In genomic region chr11:67051676-67052320, GRCm38 (mm10) we compare ENCODE assay signal across 9 mouse cellular contexts. TPM values are rescaled to one million over a fixed set of nuclear protein-coding genes. Genes with fewer than 3 reads are reported as not detected.
A peak's percentile ranks its signal among the peaks of the same experiment; 100 is the strongest.
DNase-seq lines count a peak whose midpoint lies in the region; ATAC-seq and TF ChIP-seq lines count a peak whose summit lies in the region.
"Had no signal": no experiment of that assay in that cellular context is flagged by ENCODE, and none has a peak within 500 bp of the region (broad histone marks: within the 10 kb centered on the region; RNA-seq: fewer than 3 reads in every experiment).

No protein-coding gene starts in this region.

- peak overlapping the region; percentile 85 for H3K4me3 ChIP-seq in lung, postnatal 0 days (ENCODE audit: low read depth, low read length)
- peak overlapping the region; percentile 99 for H3K4me3 ChIP-seq in embryonic facial prominence, embryonic 14.5 days (ENCODE audit: low read depth, low read length)
- H3K4me3 ChIP-seq in kidney, embryonic 15.5 days (replicated peaks): peak overlapping the region; percentile 100
- H3K4me3 ChIP-seq in myocyte: peak overlapping the region; percentile 92

- peak overlapping the region; percentile 85 for H3K27ac ChIP-seq in lung, postnatal 0 days (ENCODE audit: low read length)
- peak overlapping the region; percentile 81 for H3K27ac ChIP-seq in embryonic facial prominence, embryonic 14.5 days (replicated peaks; ENCODE audit: low read depth, low read length)
- H3K27ac ChIP-seq in kidney, embryonic 15.5 days: peak overlapping the region; percentile 91

- no peak for ATAC-seq in lung, postnatal 0 days
- peak; percentile 17; the same call in 1 of the 2 replicates for ATAC-seq in embryonic facial prominence, embryonic 14.5 days (ENCODE audit: low read depth)
- peak; percentile 33; the same call in 1 of the 2 replicates for ATAC-seq in kidney, embryonic 15.5 days (replicated peaks; ENCODE audit: low FRiP score)

- H3ac ChIP-seq in myocyte (ENCODE audit: control insufficient read depth, insufficient read length): peak overlapping the region; percentile 38

- no peaks in the 10 kb centered on the region for H3K9me3 ChIP-seq in lung, postnatal 0 days (ENCODE audit: low read length)
- no peaks in the 10 kb centered on the region for H3K9me3 ChIP-seq in embryonic facial prominence, embryonic 14.5 days (ENCODE audit: control insufficient read depth, low read length)
- no peaks in the 10 kb centered on the region for H3K9me3 ChIP-seq in kidney, embryonic 15.5 days (replicated peaks)

- TF ChIP-seq CTCF in lung, postnatal 0 days (IDR thresholded peaks at IDR 0.05): no peak

- peak overlapping the region; percentile 64 for H3K9ac ChIP-seq in lung, postnatal 0 days (replicated peaks; ENCODE audit: low read depth)
- H3K9ac ChIP-seq in embryonic facial prominence, embryonic 14.5 days (ENCODE audit: low read depth, low read length): peak overlapping the region; percentile 87
- H3K9ac ChIP-seq in kidney, embryonic 15.5 days: peak overlapping the region; percentile 94

- TF ChIP-seq POLR2A in myocyte (IDR thresholded peaks at IDR 0.05; ENCODE audit: insufficient read length, low read depth): no peak

- peaks cover 4% of the 10 kb centered on the region; the same call in 1 of the 2 replicates for H3K4me1 ChIP-seq in lung, postnatal 0 days (ENCODE audit: insufficient read depth, low read depth, low read length)
- H3K4me1 ChIP-seq in embryonic facial prominence, embryonic 14.5 days (ENCODE audit: control insufficient read depth, insufficient read depth, low read length): peaks cover 12% of the 10 kb centered on the region
- peaks cover 15% of the 10 kb centered on the region for H3K4me1 ChIP-seq in kidney, embryonic 15.5 days

- peaks cover 36% of the 10 kb centered on the region for H3K79me2 ChIP-seq in myocyte (ENCODE audit: control insufficient read depth, insufficient read depth)

- peak overlapping the region; percentile 74 for H3K4me2 ChIP-seq in lung, postnatal 0 days (replicated peaks; ENCODE audit: low read depth, low read length)
- H3K4me2 ChIP-seq in embryonic facial prominence, embryonic 14.5 days (ENCODE audit: low read depth, low read length): peak overlapping the region; percentile 69
- H3K4me2 ChIP-seq in kidney, embryonic 15.5 days: peak overlapping the region; percentile 69
- peak overlapping the region; percentile 82 for H3K4me2 ChIP-seq in myocyte (ENCODE audit: low read depth)

- no peaks in the 10 kb centered on the region for H3K27me3 ChIP-seq in lung, postnatal 0 days (replicated peaks; ENCODE audit: insufficient read depth, low read length)
- no peaks in the 10 kb centered on the region for H3K27me3 ChIP-seq in embryonic facial prominence, embryonic 14.5 days (replicated peaks; ENCODE audit: control insufficient read depth, insufficient read depth, low read length)
- no peaks in the 10 kb centered on the region for H3K27me3 ChIP-seq in kidney, embryonic 15.5 days
- H3K27me3 ChIP-seq in myocyte (ENCODE audit: control insufficient read depth, insufficient read depth, insufficient read length): no peaks in the 10 kb centered on the region

- peaks cover 12% of the 10 kb centered on the region; the same call in 1 of the 2 replicates for H3K36me3 ChIP-seq in lung, postnatal 0 days (ENCODE audit: insufficient read depth, low read length)
- H3K36me3 ChIP-seq in embryonic facial prominence, embryonic 14.5 days (ENCODE audit: control insufficient read depth, insufficient read depth, low read length): peaks cover 30% of the 10 kb centered on the region
- H3K36me3 ChIP-seq in kidney, embryonic 15.5 days: peaks cover 20% of the 10 kb centered on the region
- H3K36me3 ChIP-seq in myocyte (ENCODE audit: control insufficient read depth, insufficient read depth): peaks cover 12% of the 10 kb centered on the region

- TF ChIP-seq EP300 in lung, postnatal 0 days (IDR thresholded peaks at IDR 0.05): no peak

- 5% methylated on average over 16 of the region's 16 CpGs for WGBS in lung, postnatal 0 days
- 5% methylated on average over 16 of the region's 16 CpGs for WGBS in embryonic facial prominence, embryonic 14.5 days
- 3% methylated on average over 16 of the region's 16 CpGs for WGBS in kidney, embryonic 15.5 days

- DNase-seq in lung, postnatal 0 days (ENCODE audit: low spot score): no peak
- no peak for DNase-seq in lung, postnatal 14 days
- DNase-seq in embryonic facial prominence, embryonic 14.5 days (ENCODE audit: low spot score): peak; percentile 28
- DNase-seq in urinary bladder, postnatal 25 days (ENCODE audit: low spot score): no peak
- DNase-seq in T-cell, adult 2 months (ENCODE audit: low spot score): no peak
- DNase-seq in cerebellum, postnatal 10 days: no peak

TF ChIP-seq in myocyte, 11 proteins besides CTCF, POLR2A, EP300 and RAD21:
- TF ChIP-seq POLR2AphosphoS2 (IDR thresholded peaks at IDR 0.05; ENCODE audit: insufficient read length, low read depth): no peak
- TF ChIP-seq TCF3 (IDR thresholded peaks at IDR 0.05; ENCODE audit: insufficient read length, low read depth): no peak
- no peak for TF ChIP-seq CEBPB (IDR thresholded peaks at IDR 0.05; ENCODE audit: insufficient read depth, poor library complexity, severe bottlenecking)
- no peak for TF ChIP-seq TCF12 (IDR thresholded peaks at IDR 0.05; ENCODE audit: insufficient read depth, poor library complexity, severe bottlenecking)
- TF ChIP-seq MYOG (IDR thresholded peaks at IDR 0.05; ENCODE audit: control insufficient read depth in 1 of 3, insufficient read depth in 1 of 3, insufficient read length in 2 of 3, low read depth in 2 of 3): no peak
- TF ChIP-seq E2F4 (IDR thresholded peaks at IDR 0.05; ENCODE audit: insufficient read depth): no peak
- no peak for TF ChIP-seq REST (IDR thresholded peaks at IDR 0.05; ENCODE audit: insufficient read depth, insufficient read length)
- no peak for TF ChIP-seq MAX (IDR thresholded peaks at IDR 0.05; ENCODE audit: low read depth)
- TF ChIP-seq SRF (IDR thresholded peaks at IDR 0.05; ENCODE audit: control insufficient read depth, insufficient read length, low read depth): no peak
- TF ChIP-seq MYOD1 (IDR thresholded peaks at IDR 0.05; ENCODE audit: control insufficient read depth in 1 of 3, insufficient read length in 2 of 3, low read depth in 2 of 3): no peak
- no peak for TF ChIP-seq USF1 (IDR thresholded peaks at IDR 0.05; ENCODE audit: low read depth)

RNA-seq across cellular contexts. Expression of gene Adprm, which starts 0.6 kb away (rescaled TPM):
- 29.3 and 36.4 TPM in 2 replicates for polyA plus RNA-seq in lung, postnatal 0 days (2015; fragmentation: Nextera tagmentation; extraction: Ambion mirVana)
- 30.4 and 31.9 TPM in 2 replicates for polyA plus RNA-seq in embryonic facial prominence, embryonic 14.5 days (2014; fragmentation: Nextera tagmentation; extraction: Ambion mirVana)
- 21.1 and 24.6 TPM in 2 replicates for polyA plus RNA-seq in kidney, embryonic 15.5 days (2015; fragmentation: Nextera tagmentation; extraction: Ambion mirVana)
- 13.1 TPM for polyA plus RNA-seq in myocyte (2012; fragmentation: generic; extraction: Trizol)

RNA-seq across cellular contexts. Expression of gene Sco1, which starts 0.7 kb away (rescaled TPM):
- polyA plus RNA-seq in lung, postnatal 0 days (2015; fragmentation: Nextera tagmentation; extraction: Ambion mirVana): 9.3 and 9.7 TPM in 2 replicates
- 13.4 and 14.9 TPM in 2 replicates for polyA plus RNA-seq in embryonic facial prominence, embryonic 14.5 days (2014; fragmentation: Nextera tagmentation; extraction: Ambion mirVana)
- 17.8 and 19.2 TPM in 2 replicates for polyA plus RNA-seq in kidney, embryonic 15.5 days (2015; fragmentation: Nextera tagmentation; extraction: Ambion mirVana)
- 14.7 TPM for polyA plus RNA-seq in myocyte (2012; fragmentation: generic; extraction: Trizol)

RNA-seq across cellular contexts. Expression of gene Myh3, which starts 26.3 kb away (rescaled TPM):
- polyA plus RNA-seq in lung, postnatal 0 days (2015; fragmentation: Nextera tagmentation; extraction: Ambion mirVana): 0.07 and 0.12 TPM in 2 replicates
- 368 and 488 TPM in 2 replicates for polyA plus RNA-seq in embryonic facial prominence, embryonic 14.5 days (2014; fragmentation: Nextera tagmentation; extraction: Ambion mirVana)
- 11.4 and 16.9 TPM in 2 replicates for polyA plus RNA-seq in kidney, embryonic 15.5 days (2015; fragmentation: Nextera tagmentation; extraction: Ambion mirVana)
- polyA plus RNA-seq in myocyte (2012; fragmentation: generic; extraction: Trizol): 876 TPM
- polyA plus RNA-seq: gonadal fat pad, adult 2 months had no signal

RNA-seq across cellular contexts. Expression of gene Tmem220, which starts 26.8 kb away (rescaled TPM):
- polyA plus RNA-seq in lung, postnatal 0 days (2015; fragmentation: Nextera tagmentation; extraction: Ambion mirVana): 3.5 and 5.4 TPM in 2 replicates
- 1.2 and 1.6 TPM in 2 replicates for polyA plus RNA-seq in embryonic facial prominence, embryonic 14.5 days (2014; fragmentation: Nextera tagmentation; extraction: Ambion mirVana)
- 1.4 and 1.6 TPM in 2 replicates for polyA plus RNA-seq in kidney, embryonic 15.5 days (2015; fragmentation: Nextera tagmentation; extraction: Ambion mirVana)
- polyA plus RNA-seq in myocyte (2012; fragmentation: generic; extraction: Trizol): 0.70 TPM

Comparison
In these comparisons a context has a peak if more than half of its experiments do, and no peak if none do; other contexts are left out.
1. RNA of gene Myh3, which starts 26.3 kb away (polyA plus RNA-seq): 876 TPM in myocyte (single experiment) and 368 to 488 TPM in embryonic facial prominence, embryonic 14.5 days; 11.4 to 16.9 TPM in kidney, embryonic 15.5 days and 0.07 to 0.12 TPM in lung, postnatal 0 days; every median in the first group is over 10 times any median in the second.
2. Peak in every context shown above with its lines, with median percentiles within 50 percentile points of each other: H3K27ac ChIP-seq, H3K4me2 ChIP-seq, H3K4me3 ChIP-seq and H3K9ac ChIP-seq.